Mouse (Mus musculus) frontal cortex, postnatal 10 days (tissue): ENCODE data around the gene Gxylt2.

ENCODE experiments used
- DNase-seq, 2 experiments: peaks; one replicate each; pipeline ENCODE4 v3.0.0; 2022; ENCODE audit warnings: low spot score in 2 of 2, mixed read lengths in 1 of 2

The Gxylt2 gene

GRCm38 (mm10) chr6:100715296-100715828, 10.8 kb downstream of the Gxylt2 start:
- no peak for DNase-seq

- DNase-seq: no peak
Observed at GRCm38 (mm10) chr6:100716152-100716551, 11.6 kb downstream of the Gxylt2 start.

DNA sequence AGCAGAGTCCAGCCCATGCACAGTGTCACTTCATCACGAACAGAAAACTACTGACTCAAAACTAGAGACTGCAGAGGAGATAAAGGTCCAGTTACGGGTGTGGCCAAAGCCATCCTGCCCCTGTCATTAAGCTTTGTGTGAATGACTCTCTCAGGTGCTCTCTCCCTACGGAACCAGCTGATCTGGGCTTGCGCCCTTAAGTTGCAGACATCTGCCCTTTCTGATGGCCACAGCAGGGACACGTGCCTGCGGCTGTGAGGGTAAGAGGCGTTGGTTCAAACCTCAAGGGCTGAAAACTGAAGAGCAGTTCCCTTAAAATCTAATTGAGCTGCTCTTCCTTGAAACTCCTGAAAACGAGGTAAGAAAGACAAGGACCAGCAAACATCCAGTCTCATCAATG, 12.3 kb downstream of the Gxylt2 start:
- DNase-seq: no peak

DNA sequence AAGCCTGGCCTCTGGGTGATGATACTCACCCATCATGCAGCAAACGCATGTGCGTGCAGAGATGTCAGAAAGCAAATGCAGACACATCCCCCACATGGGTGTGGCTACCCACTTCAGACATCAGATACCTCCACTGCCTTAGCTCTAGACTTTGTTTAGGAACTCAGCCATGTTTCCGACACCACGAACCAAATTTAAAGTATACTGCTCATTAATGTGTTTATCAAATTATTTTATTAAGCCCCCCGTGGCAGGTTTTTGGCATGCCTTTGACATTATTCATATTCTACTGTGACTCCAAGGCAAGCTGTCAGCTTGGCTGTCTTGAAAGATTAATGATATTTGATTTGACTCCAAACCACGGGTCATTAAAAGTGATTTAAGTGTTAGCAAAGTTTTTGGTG, 15.6 kb downstream of the Gxylt2 start:
- no peak for DNase-seq

DNA sequence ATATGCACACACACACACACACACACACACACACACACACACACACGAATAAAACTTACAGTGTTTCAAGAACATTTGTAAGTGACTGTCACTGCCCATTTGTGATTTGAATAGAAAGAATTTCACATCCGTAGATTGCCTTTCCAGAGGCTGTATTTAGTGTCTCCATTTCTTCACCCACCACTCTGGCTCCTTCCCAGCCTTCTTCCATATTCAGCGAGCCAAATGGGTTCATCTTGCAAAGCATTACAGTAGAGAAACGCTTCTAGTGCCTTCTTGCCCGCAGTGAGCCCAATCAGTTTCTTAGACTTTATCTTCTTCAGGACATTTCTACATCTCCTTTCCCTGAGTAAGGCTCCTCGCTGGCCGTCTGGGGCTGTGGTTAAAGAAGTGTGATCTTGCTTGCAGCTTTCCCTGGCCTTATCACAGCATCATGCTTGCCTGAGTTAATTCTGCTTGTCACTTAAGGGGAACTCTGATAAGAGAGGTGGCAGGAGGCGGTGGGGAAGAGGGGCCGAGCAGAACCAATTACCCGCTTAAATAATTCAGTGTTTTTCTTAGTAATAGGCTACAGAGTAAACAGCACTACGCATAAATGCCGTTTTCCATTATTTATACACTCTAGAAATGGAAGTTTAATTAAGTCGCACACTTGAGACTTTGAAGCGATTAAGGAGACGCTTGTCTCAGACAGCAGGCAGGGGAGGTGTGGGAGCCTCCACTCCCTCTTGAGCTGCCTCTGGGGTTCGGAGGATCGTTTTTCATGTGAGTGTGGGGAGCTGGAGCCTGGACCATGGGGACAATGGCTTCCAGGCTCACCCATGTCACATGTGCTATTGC, 16.6 kb downstream of the Gxylt2 start:
- no peak for DNase-seq

GRCm38 (mm10) chr6:100731996-100732375, 27.5 kb downstream of the Gxylt2 start:
- peak in 1 of 2 experiments; percentile 16 for DNase-seq

- peak in 1 of 2 experiments; percentile 59 for DNase-seq
Observed at GRCm38 (mm10) chr6:100732376-100733021, 28.0 kb downstream of the Gxylt2 start.

DNA sequence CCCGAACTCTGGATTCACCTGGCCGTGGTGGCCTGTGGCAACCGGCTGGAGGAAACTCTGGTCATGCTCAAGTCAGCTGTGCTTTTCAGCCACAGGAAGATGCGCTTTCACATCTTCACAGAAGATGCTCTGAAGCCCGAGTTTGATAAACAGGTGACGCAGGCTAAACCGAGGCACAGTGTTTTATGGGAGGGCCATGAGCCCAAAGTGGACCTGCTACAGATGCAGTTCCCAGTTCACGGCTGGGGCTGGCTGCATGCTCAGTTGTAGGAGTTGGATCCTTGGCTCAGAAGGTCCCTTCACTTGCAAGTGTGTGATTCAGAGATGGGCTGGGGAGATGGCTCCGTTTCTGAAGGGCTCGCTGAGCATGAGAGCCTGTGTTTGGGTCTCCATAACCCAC, 28.7 kb downstream of the Gxylt2 start:
- no peak for DNase-seq

- DNase-seq: no peak
Observed at GRCm38 (mm10) chr6:100734321-100734720, 29.8 kb downstream of the Gxylt2 start.

DNA sequence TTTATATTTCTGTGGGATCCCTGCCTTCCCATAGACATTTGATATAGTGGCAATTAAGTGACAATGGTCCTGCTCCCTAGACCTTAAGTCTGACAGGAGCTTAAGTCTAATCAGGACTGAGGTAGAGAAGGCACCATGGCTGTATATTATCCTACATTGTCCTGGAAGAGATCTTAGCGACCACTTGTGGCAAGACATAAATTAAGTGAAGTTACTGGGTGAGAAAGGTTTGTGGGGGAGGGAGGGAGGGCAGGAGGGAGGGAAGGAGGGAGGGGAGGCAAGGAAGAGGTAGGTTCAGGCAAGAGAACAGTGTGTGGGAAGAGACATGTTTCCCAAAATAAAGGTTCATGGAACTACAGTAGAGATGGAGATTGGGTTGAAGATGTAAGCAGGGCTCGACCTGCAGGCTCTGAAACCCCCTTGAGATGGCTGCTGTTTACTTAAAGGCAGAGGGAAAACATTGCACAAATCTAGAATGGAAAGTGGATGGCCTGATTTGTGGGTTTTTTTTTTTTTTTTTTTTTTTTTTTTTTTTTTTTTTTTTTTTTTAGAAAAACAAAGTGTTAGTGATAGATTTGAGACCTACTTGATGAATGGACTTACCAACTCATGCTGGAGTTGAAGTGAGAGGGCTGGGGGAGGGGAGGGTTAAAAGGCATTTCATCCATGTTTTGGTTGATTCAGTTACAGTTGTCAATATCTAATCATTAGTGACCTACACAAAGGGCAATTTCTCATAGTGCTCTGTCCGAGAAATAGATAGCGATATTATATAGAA, 54.1 kb downstream of the Gxylt2 start:
- DNase-seq: no peak

GRCm38 (mm10) chr6:100767756-100768155, 63.2 kb downstream of the Gxylt2 start:
- no peak for DNase-seq

DNA sequence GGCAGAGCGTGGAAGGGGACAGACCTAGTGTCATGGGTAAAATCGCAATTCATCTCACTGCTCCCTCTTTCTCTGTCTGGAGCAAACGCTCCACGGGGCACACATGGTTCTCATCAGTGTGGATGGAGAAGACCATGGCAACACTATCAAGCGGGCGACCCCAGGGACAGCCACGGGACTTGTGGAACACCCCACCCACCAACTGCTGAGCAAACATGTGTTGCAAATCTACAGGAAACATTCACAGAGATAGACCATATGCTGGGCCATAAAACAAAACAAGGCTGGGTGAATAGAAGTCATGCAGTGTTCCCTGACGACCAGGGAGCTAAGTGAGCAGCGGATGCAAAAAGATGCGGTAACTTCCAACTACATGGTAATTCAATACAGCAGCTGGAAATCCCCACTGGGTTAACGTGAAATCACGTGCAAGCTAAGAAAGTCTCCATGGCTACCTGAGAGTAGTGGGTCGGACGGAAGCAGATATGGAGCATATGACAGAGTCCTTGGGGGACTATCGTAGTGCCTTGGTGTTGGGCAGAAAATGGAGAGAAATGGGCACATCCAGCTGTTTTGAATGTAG, 71.5 kb downstream of the Gxylt2 start:
- no peak for DNase-seq

DNA sequence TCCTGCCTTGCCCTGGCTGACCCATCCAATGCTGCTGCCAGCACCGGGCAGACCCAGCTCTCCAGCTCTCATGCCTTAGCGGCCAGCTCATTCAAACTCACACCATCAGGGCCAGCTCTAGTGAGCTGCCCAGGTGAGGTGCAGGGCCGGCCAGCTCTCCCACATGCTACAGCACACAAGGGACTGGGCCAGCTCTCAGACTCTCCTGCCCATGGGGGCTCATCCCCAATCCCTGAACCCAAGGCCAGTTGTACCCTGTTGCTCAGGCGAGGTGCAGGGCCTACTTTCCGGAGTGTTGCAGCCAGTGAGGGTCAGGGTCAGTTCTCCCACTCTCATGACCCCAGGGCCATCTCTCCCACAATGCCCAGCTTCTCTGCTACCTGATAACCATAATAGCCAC, 74.1 kb downstream of the Gxylt2 start:
- DNase-seq: no peak

DNA sequence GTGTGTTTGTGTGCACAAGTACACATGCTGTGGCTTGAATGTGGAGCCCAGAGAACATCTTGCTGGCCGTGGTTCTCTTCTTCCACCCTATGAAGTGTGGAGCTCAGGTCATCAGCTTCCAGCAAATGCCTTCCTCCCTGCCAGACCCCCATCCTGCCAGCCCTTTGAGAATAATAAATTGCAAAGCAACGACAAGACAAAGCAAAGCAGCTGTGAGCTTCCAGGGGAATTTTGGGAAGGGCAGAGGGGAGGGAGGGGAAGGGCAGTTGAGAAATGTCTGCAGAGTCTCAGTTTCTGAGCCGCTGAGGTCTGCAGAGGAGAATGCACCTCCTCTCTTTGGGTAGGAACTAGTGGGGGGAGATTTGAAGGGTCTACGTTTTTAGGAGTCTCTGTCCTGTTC, 75.9 kb downstream of the Gxylt2 start:
- no peak for DNase-seq

GRCm38 (mm10) chr6:100781644-100782043, 77.1 kb downstream of the Gxylt2 start:
- DNase-seq: no peak

- no peak for DNase-seq
Observed at GRCm38 (mm10) chr6:100787726-100788125, 83.2 kb downstream of the Gxylt2 start.

GRCm38 (mm10) chr6:100789161-100789560, 84.6 kb downstream of the Gxylt2 start:
- no peak for DNase-seq

- DNase-seq: no peak
Observed at GRCm38 (mm10) chr6:100792055-100792659, 87.6 kb downstream of the Gxylt2 start.

DNA sequence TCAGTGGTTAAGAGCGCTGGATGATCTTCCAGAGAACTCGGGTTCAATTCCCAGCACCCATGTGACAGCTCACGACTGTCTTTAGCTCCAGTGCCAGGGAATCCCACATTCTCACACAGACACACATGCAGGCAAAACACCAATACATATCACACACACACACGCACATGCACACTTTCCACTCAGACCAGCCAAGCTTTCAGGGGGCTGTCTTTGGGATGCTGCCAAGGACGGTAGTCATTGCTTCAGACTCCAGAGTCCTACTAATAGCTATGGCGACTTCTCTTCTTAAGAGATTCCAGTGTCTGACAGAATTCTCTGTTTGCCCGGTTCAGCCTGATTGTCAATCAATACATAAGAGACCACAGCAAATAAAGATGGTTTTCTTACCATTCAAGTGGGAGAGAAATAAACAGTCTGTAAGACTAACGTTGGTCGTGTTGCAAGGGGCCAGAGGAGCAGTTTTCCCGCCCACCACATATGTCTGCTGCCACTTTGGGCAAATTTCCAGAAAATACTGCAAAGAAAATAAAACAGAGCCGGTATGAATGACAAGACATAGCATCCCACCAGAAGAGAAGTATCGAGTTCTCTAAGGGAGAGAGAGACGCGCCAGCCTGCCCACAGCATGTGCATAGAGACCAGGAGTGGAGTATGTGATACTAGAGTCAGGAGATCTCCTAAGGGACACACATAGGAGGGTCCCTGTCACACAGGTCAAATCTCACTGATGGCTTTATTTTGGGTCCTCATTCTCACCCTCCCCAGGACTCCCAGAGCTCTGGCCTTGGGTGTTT, 88.6 kb downstream of the Gxylt2 start:
- DNase-seq: no peak

- DNase-seq: no peak
Observed at GRCm38 (mm10) chr6:100795797-100796196, 91.3 kb downstream of the Gxylt2 start.

GRCm38 (mm10) chr6:100799290-100799689, 94.8 kb downstream of the Gxylt2 start:
- no peak for DNase-seq
